Mouse (Mus musculus) limb, embryonic 14.5 days (tissue): Measurements from ENCODE around the gene Cbfa2t3. TPM values are rescaled to one million over a fixed set of nuclear protein-coding genes. Genes with fewer than 3 reads are reported as not detected.

Source experiments
- ATAC-seq: fragments of 200-750 bp; cut with Nextera tagmentation; 2 replicates; pipeline ENCODE4 v1.8.0; 2017; ENCODE audit warnings: low read depth, moderate number of reproducible peaks, moderate TSS enrichment; ENCODE audit not compliant: low FRiP score
- DNase-seq: peaks from one replicate; pipeline ENCODE4 v3.0.0-alpha.2; 2015; ENCODE audit warnings: low spot score
- H3K27ac ChIP-seq: fragments of 300-500 bp; sonication (generic); replicated peaks from 2 replicates; pipeline ENCODE4 v1.5.1; 2014; ENCODE audit warnings: low read depth, mild to moderate bottlenecking, low read length, moderate library complexity, mixed read lengths
- H3K27me3 ChIP-seq: fragments of 300-500 bp; sonication (generic); 2 replicates; pipeline ENCODE4 v1.6.1; 2014; ENCODE audit warnings: low read length, mixed read lengths; ENCODE audit not compliant: control insufficient read depth, insufficient read depth
- H3K36me3 ChIP-seq: fragments of 300-500 bp; sonication (generic); 2 replicates; pipeline ENCODE4 v1.6.1; 2014; ENCODE audit warnings: mild to moderate bottlenecking, low read length, moderate library complexity, mixed read lengths; ENCODE audit not compliant: control insufficient read depth, insufficient read depth
- H3K4me1 ChIP-seq: fragments of 300-500 bp; sonication (generic); 2 replicates; pipeline ENCODE4 v1.6.1; 2014; ENCODE audit warnings: antibody characterized with exemption, low read length, mixed read lengths; ENCODE audit not compliant: control insufficient read depth, insufficient read depth
- H3K4me2 ChIP-seq: fragments of 300-500 bp; sonication (generic); replicated peaks from 2 replicates; pipeline ENCODE4 v1.6.1; 2014; ENCODE audit warnings: low read depth, mild to moderate bottlenecking, low read length, moderate library complexity; ENCODE audit not compliant: severe bottlenecking
- H3K4me3 ChIP-seq: fragments of 300-500 bp; sonication (generic); replicated peaks from 2 replicates; pipeline ENCODE4 v1.5.1; 2014; ENCODE audit warnings: low read length
- H3K9ac ChIP-seq: fragments of 300-500 bp; sonication (generic); 2 replicates; pipeline ENCODE4 v1.6.1; 2014; ENCODE audit warnings: mild to moderate bottlenecking, low read depth, low read length, moderate library complexity; ENCODE audit not compliant: severe bottlenecking
- H3K9me3 ChIP-seq: fragments of 300-500 bp; sonication (generic); 2 replicates; pipeline ENCODE4 v1.6.1; 2016; ENCODE audit warnings: low read length; ENCODE audit not compliant: control insufficient read depth
- POLR2A ChIP-seq: fragments of 200-500 bp; IDR thresholded peaks from 2 replicates; pipeline ENCODE4 v1.8.0; 2012; ENCODE audit warnings: inconsistent platforms, mild to moderate bottlenecking, moderate library complexity, borderline replicate concordance; ENCODE audit not compliant: insufficient read depth, insufficient read length; ENCODE audit errors: extremely low read depth
- WGBS: fragments of 180-500 bp; shearing (Covaris S2); extraction: QIAGEN DNeasy Blood & Tissue Kit; methylation state at CpG from one replicate; pipeline ENCODE4 v1.1.7; 2014; 5-methylcytosine and 5-hydroxymethylcytosine counted together
- polyA plus RNA-seq, 2 experiments: library from polyadenylated mRNA; depleted of rRNA in 1 of 2; stranded (reverse) in 1 of 2; unstranded in 1 of 2; fragments of >200 nt; fragmentation: Nextera tagmentation in 1 of 2; extraction: Ambion mirVana in 1 of 2; gene quantifications; 2 replicates each; pipeline versions ENCODE4 v1.2.1 to v1.2.3; 2012 to 2014

Gene Cbfa2t3
- polyA plus RNA-seq, 2 experiments = 6.0 to 7.2 TPM

- DNase-seq (no peak), ATAC-seq (no peak)
- Histone ChIP-seq H3K27ac (no peak overlapping the region), H3K36me3 (no peaks in the 10 kb centered on the region), H3K9ac (no peak overlapping the region), H3K4me1 (peaks cover 67% of the 10 kb centered on the region), H3K4me3 (no peak overlapping the region), H3K4me2 (no peak overlapping the region), H3K27me3 (no peaks in the 10 kb centered on the region), H3K9me3 (no peaks in the 10 kb centered on the region)
- WGBS = 41% methylated on average over 5 of the region's 5 CpGs
- TF ChIP-seq POLR2A = no peak
Measured at GRCm38 (mm10) chr8:122663670-122664069, 35.2 kb downstream of the Cbfa2t3 start.

GRCm38 (mm10) chr8:122663106-122663505 is 35.8 kb downstream of the Cbfa2t3 start:
- 57% methylated on average over 3 of the region's 3 CpGs for WGBS
- no peak overlapping the region for H3K4me2 ChIP-seq
- H3K4me3 ChIP-seq = no peak overlapping the region
- H3K4me1 ChIP-seq = peaks cover 72% of the 10 kb centered on the region
- H3K9ac ChIP-seq = no peak overlapping the region
- H3K27ac ChIP-seq = no peak overlapping the region
- TF ChIP-seq POLR2A = no peak
- no peak for DNase-seq
- no peaks in the 10 kb centered on the region for H3K27me3 ChIP-seq
- H3K36me3 ChIP-seq = no peaks in the 10 kb centered on the region
- no peaks in the 10 kb centered on the region for H3K9me3 ChIP-seq
- ATAC-seq = no peak

- peaks cover 80% of the 10 kb centered on the region for H3K4me1 ChIP-seq
- no peak overlapping the region for H3K4me2 ChIP-seq
- ATAC-seq (no peak), DNase-seq (no peak)
- no peaks in the 10 kb centered on the region for H3K27me3 ChIP-seq
- H3K4me3 ChIP-seq = no peak overlapping the region
- WGBS = 62% methylated on average over 2 of the region's 2 CpGs
- no peak for TF ChIP-seq POLR2A
- H3K36me3 ChIP-seq = no peaks in the 10 kb centered on the region
- no peaks in the 10 kb centered on the region for H3K9me3 ChIP-seq
- H3K9ac ChIP-seq = no peak overlapping the region
- no peak overlapping the region for H3K27ac ChIP-seq
Measured at GRCm38 (mm10) chr8:122661894-122662293, 37.0 kb downstream of the Cbfa2t3 start.

- H3K4me3 ChIP-seq = no peak overlapping the region
- no peaks in the 10 kb centered on the region for H3K36me3 ChIP-seq
- H3K4me1 ChIP-seq = peaks cover 73% of the 10 kb centered on the region
- no peaks in the 10 kb centered on the region for H3K9me3 ChIP-seq
- WGBS = 2% methylated on average over 7 of the region's 7 CpGs
- TF ChIP-seq POLR2A = no peak
- H3K9ac ChIP-seq = no peak overlapping the region
- no peaks in the 10 kb centered on the region for H3K27me3 ChIP-seq
- H3K4me2 ChIP-seq = no peak overlapping the region
- peak; percentile 88 for DNase-seq
- ATAC-seq = peak; percentile 66
- peak overlapping the region; percentile 50 for H3K27ac ChIP-seq
Measured at GRCm38 (mm10) chr8:122661138-122661537, 37.8 kb downstream of the Cbfa2t3 start.

GRCm38 (mm10) chr8:122660022-122660421 is 38.9 kb downstream of the Cbfa2t3 start:
- no peak overlapping the region for H3K27ac ChIP-seq
- 76% methylated on average over 2 of the region's 2 CpGs for WGBS

GRCm38 (mm10) chr8:122658807-122659160 is 40.1 kb downstream of the Cbfa2t3 start:
- peaks cover 50% of the 10 kb centered on the region for H3K4me1 ChIP-seq
- 13% methylated on average over 9 of the region's 9 CpGs for WGBS
- H3K9me3 ChIP-seq = no peaks in the 10 kb centered on the region
- H3K36me3 ChIP-seq = no peaks in the 10 kb centered on the region
- no peak for TF ChIP-seq POLR2A
- peak overlapping the region; percentile 70 for H3K27ac ChIP-seq
- no peak overlapping the region for H3K4me3 ChIP-seq
- ATAC-seq (peak; percentile 48), DNase-seq (peak; percentile 56)
- no peak overlapping the region for H3K9ac ChIP-seq
- H3K27me3 ChIP-seq = no peaks in the 10 kb centered on the region
- peak overlapping the region; percentile 27 for H3K4me2 ChIP-seq

More at GRCm38 (mm10) chr8:122660022-122660421, 38.9 kb downstream of the Cbfa2t3 start:
- ATAC-seq (no peak), DNase-seq (no peak)
- peaks cover 62% of the 10 kb centered on the region for H3K4me1 ChIP-seq
- H3K4me3 ChIP-seq = no peak overlapping the region
- no peak for TF ChIP-seq POLR2A
- no peaks in the 10 kb centered on the region for H3K27me3 ChIP-seq
- H3K36me3 ChIP-seq = no peaks in the 10 kb centered on the region
- no peaks in the 10 kb centered on the region for H3K9me3 ChIP-seq
- 0 out of 2 replicates have a peak overlapping the region, but pooled peaks have one; percentile 2 for H3K4me2 ChIP-seq
- H3K9ac ChIP-seq = no peak overlapping the region
